Mouse (Mus musculus) kidney, embryonic 16.5 days (tissue): ENCODE measurements at regions not wholly inside any gene's neighbourhood (a gene's known extent, or its start where the extent isn't known, plus 50 kb on each side); places are given as distances from the start of the nearest gene placed in this dataset.

Experiments
- ATAC-seq: fragments of 200-750 bp; cut with Nextera tagmentation; 2 replicates; pipeline ENCODE4 v1.8.0; 2017; ENCODE audit warnings: moderate TSS enrichment; ENCODE audit not compliant: low FRiP score, low TSS enrichment
- H3K27ac ChIP-seq: fragments of 300-500 bp; sonication (generic); 2 replicates; pipeline ENCODE4 v1.5.1; 2014; ENCODE audit warnings: low read length
- H3K27me3 ChIP-seq: fragments of 300-500 bp; sonication (generic); 2 replicates; pipeline ENCODE4 v1.6.1; 2014; ENCODE audit warnings: low read length, control low read depth, mixed read lengths; ENCODE audit not compliant: insufficient read depth
- H3K36me3 ChIP-seq: fragments of 300-500 bp; sonication (generic); 2 replicates; pipeline ENCODE4 v1.6.1; 2014; ENCODE audit warnings: low read length, control low read depth, mixed read lengths; ENCODE audit not compliant: insufficient read depth
- H3K4me1 ChIP-seq: fragments of 300-500 bp; sonication (generic); 2 replicates; pipeline ENCODE4 v1.6.1; 2014; ENCODE audit warnings: low read length, control low read depth, mixed read lengths; ENCODE audit not compliant: insufficient read depth
- H3K4me2 ChIP-seq: fragments of 300-500 bp; sonication (generic); replicated peaks from 2 replicates; pipeline ENCODE4 v1.6.1; 2014; ENCODE audit warnings: low read depth, low read length
- H3K4me3 ChIP-seq: fragments of 300-500 bp; sonication (generic); 2 replicates; pipeline ENCODE4 v1.5.1; 2014; ENCODE audit warnings: mild to moderate bottlenecking, low read length
- H3K9ac ChIP-seq: fragments of 300-500 bp; sonication (generic); replicated peaks from 2 replicates; pipeline ENCODE4 v1.6.1; 2014; ENCODE audit warnings: low read length
- H3K9me3 ChIP-seq: fragments of 300-500 bp; sonication (generic); 2 replicates; pipeline ENCODE4 v1.6.1; 2016; ENCODE audit warnings: low read length, control low read depth
- WGBS: fragments of 180-500 bp; shearing (Covaris S2); extraction: QIAGEN DNeasy Blood & Tissue Kit; methylation state at CpG from one replicate; pipeline ENCODE4 v1.1.7; 2014; 5-methylcytosine and 5-hydroxymethylcytosine counted together

GRCm38 (mm10) chr15:88068476-88068875, 524.4 kb downstream of the Fam19a5 start:
- Histone ChIP-seq H3K4me3 (no peak overlapping the region), H3K4me1 (no peaks in the 10 kb centered on the region), H3K9me3 (no peaks in the 10 kb centered on the region), H3K9ac (no peak overlapping the region), H3K4me2 (no peak overlapping the region), H3K36me3 (no peaks in the 10 kb centered on the region), H3K27ac (no peak overlapping the region), H3K27me3 (no peaks in the 10 kb centered on the region)
- 52% methylated on average over 3 of the region's 3 CpGs for WGBS
- ATAC-seq, result no peak

DNA sequence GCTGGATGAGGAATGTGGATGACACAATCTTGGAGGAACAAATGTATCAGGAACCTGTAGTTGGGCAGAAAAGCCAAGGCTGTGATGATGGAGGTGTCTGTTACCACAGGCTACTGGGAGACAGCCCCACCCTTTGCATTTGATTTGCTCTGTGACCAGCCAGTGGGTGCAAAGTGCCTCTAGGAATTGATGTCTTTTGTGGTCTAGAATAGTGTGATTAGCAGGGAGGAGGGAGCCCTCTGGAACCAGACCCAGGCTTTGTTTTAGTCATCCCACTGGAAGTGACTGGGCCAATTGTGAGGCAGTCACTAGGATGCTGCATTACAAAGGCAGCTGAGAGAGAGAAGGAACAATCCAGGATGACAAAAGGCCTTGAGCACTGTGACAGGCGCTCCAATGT, 527.4 kb upstream of the Zdhhc25 start:
- Histone ChIP-seq H3K36me3 (no peaks in the 10 kb centered on the region), H3K9ac (no peak overlapping the region), H3K4me1 (no peaks in the 10 kb centered on the region), H3K27ac (no peak overlapping the region), H3K4me2 (no peak overlapping the region), H3K27me3 (no peaks in the 10 kb centered on the region), H3K9me3 (no peaks in the 10 kb centered on the region), H3K4me3 (no peak overlapping the region)
- WGBS, result 36% methylated on average over 1 of the region's 1 CpGs
- no peak for ATAC-seq

- Histone ChIP-seq H3K4me2 (no peak overlapping the region), H3K4me3 (no peak overlapping the region), H3K36me3 (no peaks in the 10 kb centered on the region), H3K9me3 (no peaks in the 10 kb centered on the region), H3K4me1 (no peaks in the 10 kb centered on the region), H3K27me3 (no peaks in the 10 kb centered on the region), H3K27ac (no peak overlapping the region), H3K9ac (no peak overlapping the region)
- 58% methylated on average over 5 of the region's 5 CpGs for WGBS
- no peak for ATAC-seq
Observed at GRCm38 (mm10) chr15:88083911-88084310, 516.2 kb upstream of the Zdhhc25 start.

GRCm38 (mm10) chr15:88085631-88086030, 514.5 kb upstream of the Zdhhc25 start:
- no peaks in the 10 kb centered on the region for H3K36me3 ChIP-seq
- ATAC-seq, result no peak
- no peak overlapping the region for H3K4me3 ChIP-seq
- WGBS, result 69% methylated on average over 3 of the region's 3 CpGs
- H3K4me2 ChIP-seq, result no peak overlapping the region
- no peaks in the 10 kb centered on the region for H3K27me3 ChIP-seq
- H3K9ac ChIP-seq, result no peak overlapping the region
- H3K9me3 ChIP-seq, result no peaks in the 10 kb centered on the region
- H3K27ac ChIP-seq, result no peak overlapping the region
- no peaks in the 10 kb centered on the region for H3K4me1 ChIP-seq

GRCm38 (mm10) chr15:88089486-88089885, 510.6 kb upstream of the Zdhhc25 start:
- Histone ChIP-seq H3K4me2 (no peak overlapping the region), H3K4me3 (no peak overlapping the region), H3K27ac (no peak overlapping the region), H3K36me3 (no peaks in the 10 kb centered on the region), H3K4me1 (no peaks in the 10 kb centered on the region), H3K27me3 (no peaks in the 10 kb centered on the region), H3K9ac (no peak overlapping the region), H3K9me3 (peaks cover 7% of the 10 kb centered on the region)
- 62% methylated on average over 4 of the region's 4 CpGs for WGBS
- no peak for ATAC-seq

- no peak overlapping the region for H3K27ac ChIP-seq
- 90% methylated on average over 5 of the region's 5 CpGs for WGBS
Observed at GRCm38 (mm10) chr15:88091390-88091789, 508.7 kb upstream of the Zdhhc25 start.

GRCm38 (mm10) chr15:88120376-88120775, 479.7 kb upstream of the Zdhhc25 start:
- no peak overlapping the region for H3K4me2 ChIP-seq
- no peaks in the 10 kb centered on the region for H3K36me3 ChIP-seq
- H3K9ac ChIP-seq, result no peak overlapping the region
- no peaks in the 10 kb centered on the region for H3K4me1 ChIP-seq
- no peak overlapping the region for H3K4me3 ChIP-seq
- H3K9me3 ChIP-seq, result no peaks in the 10 kb centered on the region
- ATAC-seq, result no peak
- H3K27ac ChIP-seq, result no peak overlapping the region
- WGBS, result 57% methylated on average over 5 of the region's 5 CpGs
- H3K27me3 ChIP-seq, result no peaks in the 10 kb centered on the region

More at GRCm38 (mm10) chr15:88091390-88091789, 508.7 kb upstream of the Zdhhc25 start:
- no peak for ATAC-seq
- Histone ChIP-seq H3K4me3 (no peak overlapping the region), H3K4me1 (no peaks in the 10 kb centered on the region), H3K9me3 (peaks cover 7% of the 10 kb centered on the region), H3K27me3 (no peaks in the 10 kb centered on the region), H3K4me2 (no peak overlapping the region), H3K9ac (no peak overlapping the region), H3K36me3 (no peaks in the 10 kb centered on the region)

DNA sequence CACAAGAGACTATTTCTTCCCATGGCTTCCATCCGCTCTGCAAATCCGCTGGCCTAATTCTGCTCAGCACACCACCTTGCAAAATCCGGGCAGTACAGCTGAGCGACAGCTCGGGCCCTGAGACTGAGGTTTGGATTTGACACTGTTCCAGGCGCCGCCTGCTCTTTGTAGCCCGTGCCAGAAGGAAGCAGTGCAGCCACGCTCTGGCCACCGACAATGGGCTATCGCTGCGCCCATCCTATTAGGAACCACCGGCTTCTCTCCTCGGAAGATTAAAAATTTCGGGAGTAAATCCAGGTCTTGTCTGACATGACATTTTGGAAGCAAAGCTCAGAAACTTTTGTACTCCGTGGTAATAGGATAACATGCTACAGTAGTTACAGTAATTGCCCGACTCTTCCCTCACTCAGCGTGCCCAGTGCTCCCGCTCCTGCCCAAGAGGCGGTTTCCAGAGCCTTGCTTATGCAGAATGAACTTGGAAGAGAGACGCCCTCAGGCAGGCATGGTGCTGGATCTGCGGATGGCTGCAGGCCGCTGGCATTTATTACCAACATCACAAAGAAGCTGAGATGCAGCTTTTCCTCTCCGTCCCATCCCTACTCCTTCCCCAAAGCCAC, 476.1 kb upstream of the Zdhhc25 start:
- Histone ChIP-seq H3K4me2 (no peak overlapping the region), H3K4me3 (no peak overlapping the region), H3K27ac (no peak overlapping the region), H3K27me3 (no peaks in the 10 kb centered on the region), H3K9ac (no peak overlapping the region), H3K4me1 (no peaks in the 10 kb centered on the region), H3K9me3 (no peaks in the 10 kb centered on the region), H3K36me3 (no peaks in the 10 kb centered on the region)
- 89% methylated on average over 24 of the region's 24 CpGs for WGBS
- ATAC-seq, result no peak

DNA sequence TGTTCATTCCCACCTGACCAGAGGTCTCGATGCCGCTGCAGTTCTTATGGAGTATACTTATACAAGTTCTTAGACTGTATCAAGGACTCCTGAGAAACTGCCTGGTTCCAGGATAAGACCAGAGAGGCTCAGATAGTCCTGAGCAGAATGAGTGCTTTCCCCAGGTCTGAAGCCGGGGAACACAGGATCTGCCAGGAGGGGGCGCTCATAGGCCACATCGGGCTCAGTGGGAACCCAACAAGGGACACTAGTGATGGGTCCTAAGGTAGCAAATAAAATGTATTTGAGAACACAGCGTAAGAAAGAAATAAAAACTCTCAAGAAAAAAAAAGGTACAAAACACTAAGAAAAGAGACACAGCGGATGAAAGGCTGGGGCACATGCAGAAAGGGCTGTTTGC, 454.0 kb upstream of the Zdhhc25 start:
- ATAC-seq, result no peak
- no peaks in the 10 kb centered on the region for H3K36me3 ChIP-seq
- 55% methylated on average over 7 of the region's 7 CpGs for WGBS
- no peaks in the 10 kb centered on the region for H3K4me1 ChIP-seq
- no peak overlapping the region for H3K4me3 ChIP-seq
- H3K27ac ChIP-seq, result no peak overlapping the region
- H3K27me3 ChIP-seq, result no peaks in the 10 kb centered on the region
- H3K9me3 ChIP-seq, result no peaks in the 10 kb centered on the region
- H3K9ac ChIP-seq, result no peak overlapping the region
- H3K4me2 ChIP-seq, result no peak overlapping the region

DNA sequence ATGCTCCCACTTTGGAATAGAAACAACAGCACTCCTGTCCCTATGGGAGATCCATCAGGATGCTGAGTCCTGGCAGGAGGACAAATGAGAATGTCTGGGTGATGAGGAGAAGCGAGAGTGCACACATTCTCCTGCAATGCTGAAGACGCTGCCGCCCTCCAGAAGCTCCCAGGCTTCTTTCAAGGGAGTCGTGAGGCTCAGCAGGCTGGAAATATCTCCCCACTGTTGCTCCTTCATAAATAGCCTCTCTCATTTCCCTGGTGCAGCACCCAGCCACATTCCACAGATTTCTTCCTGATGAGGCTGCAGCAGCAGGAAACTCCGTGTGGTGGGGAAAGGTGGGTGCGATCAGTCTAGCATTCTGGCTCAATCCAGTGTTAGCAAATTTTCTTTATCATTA, 448.9 kb upstream of the Zdhhc25 start:
- Histone ChIP-seq H3K4me3 (no peak overlapping the region), H3K9me3 (no peaks in the 10 kb centered on the region), H3K4me2 (no peak overlapping the region), H3K27ac (no peak overlapping the region), H3K27me3 (no peaks in the 10 kb centered on the region), H3K36me3 (no peaks in the 10 kb centered on the region), H3K9ac (no peak overlapping the region), H3K4me1 (no peaks in the 10 kb centered on the region)
- no peak for ATAC-seq
- WGBS, result 61% methylated on average over 6 of the region's 6 CpGs
